Mouse (Mus musculus) lung, postnatal 0 days (tissue): Measurements from ENCODE around the gene Hist1h4b.

Source experiments
- CTCF ChIP-seq: IDR thresholded peaks from 2 replicates; pipeline ENCODE4 v1.5.1; 2016; ENCODE audit warnings: antibody characterized with exemption, mild to moderate bottlenecking
- EP300 ChIP-seq: IDR thresholded peaks from 2 replicates; pipeline ENCODE4 v1.6.1; 2016; ENCODE audit warnings: antibody characterized with exemption, mild to moderate bottlenecking, control low read depth

GRCm38 (mm10) chr13:23742007-23742406, 14.8 kb upstream of the Hist1h4b start:
- TF ChIP-seq EP300 (no peak), CTCF (no peak)
